Mouse (Mus musculus) frontal cortex, adult (tissue): ENCODE measurements at regions not wholly inside any gene's neighbourhood (a gene's known extent, or its start where the extent isn't known, plus 50 kb on each side); places are given as distances from the start of the nearest gene placed in this dataset.

Experiments used
- ATAC-seq: cut with Nextera tagmentation; 2 replicates; pipeline ENCODE4 v1.9.2; 2017; ENCODE audit warnings: mild to moderate bottlenecking, moderate library complexity, mixed read lengths; ENCODE audit not compliant: low TSS enrichment

DNA sequence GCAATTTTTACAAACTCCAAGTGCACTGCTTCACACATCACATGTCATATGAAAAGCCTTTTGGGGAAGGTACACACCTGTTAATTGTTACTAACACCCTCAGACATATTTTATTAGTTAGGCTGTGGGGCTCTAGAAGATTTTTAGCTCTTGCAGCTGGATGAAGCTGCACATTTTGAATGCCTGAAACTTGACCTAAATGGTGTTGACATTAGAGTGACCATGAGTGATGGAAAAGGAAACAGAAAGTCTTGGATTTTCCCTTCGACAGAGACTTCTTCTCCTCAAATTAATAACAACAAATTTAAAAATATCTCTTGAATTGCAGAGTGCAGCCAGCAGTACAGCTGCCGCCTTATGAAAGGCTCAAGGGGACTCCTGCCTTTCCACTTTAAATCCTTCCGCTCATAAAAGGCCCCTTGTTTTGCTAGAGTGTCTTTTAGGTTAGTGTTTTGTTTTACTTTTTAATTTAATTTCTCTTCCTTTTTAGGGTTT is 259.7 kb downstream of the Trim52 start:
- no peak for ATAC-seq

- ATAC-seq, result no peak
Measured at GRCm38 (mm10) chr14:106373451-106373850, 267.5 kb downstream of the Trim52 start.

- no peak for ATAC-seq
Measured at GRCm38 (mm10) chr14:106379645-106380044, 273.6 kb downstream of the Trim52 start.

DNA sequence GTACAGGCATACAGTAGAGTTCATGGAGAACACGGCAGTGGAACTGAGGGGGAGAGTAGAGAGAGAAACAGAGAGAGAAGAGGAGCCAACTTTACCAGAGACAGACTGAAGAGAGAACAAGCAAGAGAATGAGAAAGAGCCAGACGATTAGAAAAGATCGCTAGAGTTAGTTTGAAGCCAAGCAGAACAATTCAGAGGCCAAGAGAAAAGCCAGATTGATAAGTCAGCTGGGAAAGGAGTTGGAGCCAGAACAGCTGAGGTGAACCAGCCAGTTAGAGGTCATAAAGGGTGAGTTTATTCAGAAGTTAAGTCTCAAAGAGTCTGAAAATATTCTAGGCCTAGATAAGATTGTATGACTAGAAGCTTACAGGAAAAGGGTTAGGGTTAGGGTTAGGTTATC is 281.7 kb downstream of the Trim52 start:
- ATAC-seq, result no peak

GRCm38 (mm10) chr14:106390546-106390945 is 284.5 kb downstream of the Trim52 start:
- no peak for ATAC-seq

DNA sequence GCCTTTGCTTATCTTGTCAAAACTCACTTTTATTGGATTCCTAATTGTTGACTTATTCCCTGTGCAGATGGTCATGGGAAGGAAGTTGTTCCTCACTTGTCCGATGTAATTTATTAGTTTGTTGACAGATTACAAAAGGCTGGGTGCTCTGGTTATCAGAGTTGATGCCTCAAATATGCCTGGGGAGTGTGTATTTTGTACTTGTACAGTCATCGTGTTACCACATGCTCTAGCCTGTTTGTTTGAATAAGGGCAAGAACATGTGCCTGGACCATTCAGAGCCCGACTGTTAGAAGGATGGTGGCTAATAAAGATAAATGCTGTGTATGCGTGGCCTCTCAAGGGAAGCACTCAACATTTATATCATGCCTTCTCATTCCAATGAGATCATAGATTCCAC is 288.0 kb downstream of the Trim52 start:
- ATAC-seq, result no peak

- ATAC-seq, result no peak
Measured at GRCm38 (mm10) chr14:106412917-106413558, 307.0 kb downstream of the Trim52 start.

- ATAC-seq, result no peak
Measured at GRCm38 (mm10) chr14:106424714-106425113, 318.7 kb downstream of the Trim52 start.

DNA sequence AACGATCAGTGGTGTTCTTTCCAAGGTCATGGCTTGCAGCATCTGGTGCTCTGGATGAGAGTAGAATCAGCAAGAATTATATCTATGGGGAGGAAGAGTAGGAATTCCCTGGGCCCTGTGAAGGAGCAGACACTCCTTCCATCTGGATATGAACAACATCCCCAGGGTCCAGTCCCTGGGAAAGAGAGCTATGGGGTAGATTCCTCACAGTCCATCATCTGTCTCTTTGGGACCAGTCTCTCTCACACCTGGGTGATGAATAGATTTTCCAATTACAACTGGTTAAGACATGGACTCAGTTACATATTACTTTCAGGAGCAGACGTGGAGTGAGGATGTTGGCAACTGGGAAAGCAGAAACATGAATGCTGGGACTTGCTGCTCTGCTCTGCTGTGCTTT is 322.6 kb downstream of the Trim52 start:
- ATAC-seq, result no peak

DNA sequence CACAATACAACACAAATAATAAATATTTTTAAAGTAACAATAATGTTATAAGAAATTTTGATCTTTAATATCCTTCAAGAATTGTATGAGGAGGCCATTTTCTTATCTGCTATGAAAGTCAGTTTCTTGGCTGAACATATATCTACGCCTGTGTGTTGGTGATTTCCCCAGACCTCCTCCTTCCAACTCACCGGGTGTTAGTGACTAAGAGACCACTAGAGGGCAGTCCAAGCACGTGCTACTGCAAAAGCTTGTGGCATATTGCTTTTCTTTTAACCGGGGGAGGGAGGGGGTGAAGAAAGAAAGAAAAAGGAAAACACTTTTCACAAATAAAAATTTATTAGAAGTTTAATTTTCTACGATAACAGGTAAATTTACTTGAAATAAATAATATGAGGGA is 333.3 kb downstream of the Trim52 start:
- ATAC-seq, result peak; percentile 95

DNA sequence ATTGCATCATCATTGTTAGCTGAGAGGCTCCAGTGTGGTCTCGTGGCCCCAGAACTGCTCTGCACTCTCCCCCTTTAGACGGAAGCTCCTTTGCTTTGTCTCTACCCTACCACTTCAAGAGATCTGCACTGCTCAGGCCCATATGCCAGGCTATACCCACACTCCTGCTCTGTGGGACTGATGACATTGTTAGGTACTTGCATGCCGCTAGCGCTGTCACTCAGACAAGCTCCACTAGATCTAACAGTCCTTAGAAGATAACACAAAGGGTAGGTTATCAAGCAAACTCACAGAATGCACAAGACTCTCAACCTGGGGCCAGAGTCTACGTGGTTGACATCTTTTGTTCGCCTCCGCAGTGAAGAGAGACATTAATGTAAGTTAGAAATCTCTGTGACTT is 383.1 kb downstream of the Trim52 start:
- ATAC-seq, result no peak

- ATAC-seq, result no peak
Measured at GRCm38 (mm10) chr14:106491389-106491788, 385.4 kb downstream of the Trim52 start.

DNA sequence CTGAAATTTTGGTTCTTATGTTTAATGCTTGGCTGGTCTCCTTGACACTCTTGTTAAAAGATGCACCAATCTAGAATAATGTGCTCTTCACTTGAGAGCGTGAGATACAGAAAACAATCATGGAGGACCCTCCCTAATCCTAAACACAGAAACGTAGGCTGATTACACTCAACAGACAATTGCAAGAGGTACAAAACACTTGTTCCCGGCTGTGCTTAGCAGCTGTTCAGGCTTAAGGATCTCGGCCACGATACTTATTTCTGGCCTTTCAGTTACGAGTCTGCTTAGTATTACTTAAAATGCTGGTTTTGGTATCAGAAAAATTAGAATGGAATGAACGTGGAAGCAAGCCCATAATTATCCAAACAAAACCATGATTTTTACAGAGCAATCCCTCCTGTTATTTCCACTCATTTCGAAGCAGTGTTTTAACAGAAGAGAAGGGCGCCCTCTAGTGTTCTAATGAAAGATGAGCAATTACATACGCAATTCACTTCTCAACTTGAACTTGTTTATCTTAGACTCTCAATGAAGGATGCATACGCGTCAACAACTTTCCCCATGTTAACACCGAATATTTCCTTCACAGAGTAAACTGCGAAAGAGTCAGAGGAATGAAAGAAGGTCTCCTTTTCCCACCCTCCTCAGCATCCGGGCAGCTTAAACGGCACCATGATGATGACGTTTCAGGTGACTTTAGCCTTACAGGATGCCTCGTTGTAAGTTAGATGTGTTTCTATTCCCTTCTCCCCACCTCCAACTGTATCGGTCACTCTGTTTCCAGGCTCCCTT is 394.5 kb downstream of the Trim52 start:
- peak; percentile 88 for ATAC-seq

DNA sequence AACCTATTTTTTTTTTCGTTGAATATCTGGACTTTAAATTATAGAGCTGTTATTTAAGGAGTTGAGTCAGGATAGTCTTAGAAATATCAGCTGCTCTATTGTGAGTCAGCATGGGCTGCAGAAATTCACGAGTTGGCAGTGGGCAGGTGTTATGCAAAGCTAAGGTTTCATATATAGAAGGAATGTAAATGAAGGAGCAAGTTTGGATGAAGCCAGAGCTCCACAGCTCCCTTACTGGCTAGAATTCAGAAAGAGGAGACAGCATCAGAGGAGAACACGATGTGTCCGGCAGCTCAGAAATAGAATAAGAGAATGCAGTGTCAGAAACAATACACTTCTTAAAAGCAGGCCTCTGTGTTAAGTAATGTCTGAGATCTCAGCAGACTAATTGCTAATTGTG is 400.9 kb downstream of the Trim52 start:
- ATAC-seq, result peak; percentile 98

- ATAC-seq, result peak; percentile 55; the same call in 1 of the 2 replicates
Measured at GRCm38 (mm10) chr14:106518552-106519358, 412.8 kb downstream of the Trim52 start.

- no peak for ATAC-seq
Measured at GRCm38 (mm10) chr14:106520808-106521207, 414.8 kb downstream of the Trim52 start.

- ATAC-seq, result no peak
Measured at GRCm38 (mm10) chr14:106550150-106550549, 444.2 kb downstream of the Trim52 start.

- ATAC-seq, result no peak
Measured at GRCm38 (mm10) chr14:106579281-106579680, 473.3 kb downstream of the Trim52 start.

DNA sequence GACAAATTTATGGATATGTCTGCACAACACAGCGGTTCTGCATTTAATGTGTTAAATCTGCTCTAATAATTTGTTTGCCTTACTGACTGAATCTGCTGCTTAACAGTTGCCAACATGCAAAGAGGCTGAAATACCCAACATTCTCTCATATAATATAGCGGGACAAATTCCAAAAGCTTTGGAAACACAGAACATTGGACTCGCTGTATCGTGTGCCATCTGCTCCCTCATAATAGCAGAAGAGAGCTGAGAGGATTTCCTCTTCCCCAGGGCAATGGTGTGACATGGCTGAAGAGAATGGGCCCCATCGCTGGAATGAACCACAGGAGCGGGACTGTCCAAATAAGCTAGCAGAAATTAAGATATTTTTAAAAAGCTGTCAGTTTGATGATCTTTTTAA is 475.9 kb downstream of the Trim52 start:
- no peak for ATAC-seq

GRCm38 (mm10) chr14:106593352-106593751 is 487.4 kb downstream of the Trim52 start:
- ATAC-seq, result no peak

DNA sequence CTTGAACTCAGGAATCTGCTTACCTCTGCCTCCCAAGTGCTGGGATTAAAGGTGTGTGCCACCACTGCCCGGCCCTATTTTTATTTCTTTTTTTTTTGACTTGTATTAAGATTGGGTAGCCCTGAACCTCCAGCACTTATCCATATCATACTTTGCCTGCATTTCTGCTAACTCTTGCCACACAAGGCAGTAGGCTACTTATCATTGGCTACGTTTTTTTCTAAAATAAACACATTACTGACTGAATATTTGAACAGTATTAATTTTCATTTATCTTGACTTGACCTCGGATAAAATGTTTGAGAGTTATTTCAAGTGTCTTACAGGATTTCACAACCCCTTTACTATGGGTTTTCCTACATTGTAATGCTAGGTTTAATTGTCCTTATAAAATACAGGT is 488.0 kb downstream of the Trim52 start:
- no peak for ATAC-seq

- peak; percentile 67; the same call in 1 of the 2 replicates for ATAC-seq
Measured at GRCm38 (mm10) chr14:106607041-106607440, 501.0 kb downstream of the Trim52 start.
